Mouse (Mus musculus) lung, embryonic 16.5 days (tissue): ENCODE measurements around the gene Guca1b. TPM values are rescaled to one million over a fixed set of nuclear protein-coding genes. Genes with fewer than 3 reads are reported as not detected.
A peak's percentile ranks its signal among the peaks of the same experiment; 100 is the strongest.

Source experiments
- ATAC-seq: fragments of 200-750 bp; cut with Nextera tagmentation; 2 replicates; pipeline ENCODE4 v1.8.0; 2017; ENCODE audit warnings: low read depth, mild to moderate bottlenecking, moderate library complexity
- H3K27ac ChIP-seq: fragments of 300-500 bp; sonication (generic); 2 replicates; pipeline ENCODE4 v1.5.1; 2014; ENCODE audit warnings: mild to moderate bottlenecking, control low read depth, low read length
- H3K27me3 ChIP-seq: fragments of 300-500 bp; sonication (generic); 2 replicates; pipeline ENCODE4 v1.6.1; 2014; ENCODE audit warnings: low read depth, low read length, mixed read lengths; ENCODE audit not compliant: control insufficient read depth, insufficient read depth
- H3K36me3 ChIP-seq: fragments of 300-500 bp; sonication (generic); 2 replicates; pipeline ENCODE4 v1.6.1; 2014; ENCODE audit warnings: low read length; ENCODE audit not compliant: control insufficient read depth, insufficient read depth
- H3K4me1 ChIP-seq: fragments of 300-500 bp; sonication (generic); replicated peaks from 2 replicates; pipeline ENCODE4 v1.6.1; 2014; ENCODE audit warnings: low read length, mixed read lengths; ENCODE audit not compliant: control insufficient read depth, insufficient read depth
- H3K4me2 ChIP-seq: fragments of 300-500 bp; sonication (generic); 2 replicates; pipeline ENCODE4 v1.6.1; 2014; ENCODE audit warnings: low read depth, low read length, control low read depth
- H3K4me3 ChIP-seq: fragments of 300-500 bp; sonication (generic); 2 replicates; pipeline ENCODE4 v1.5.1; 2014; ENCODE audit warnings: mild to moderate bottlenecking, low read length, control low read depth
- H3K9ac ChIP-seq: fragments of 300-500 bp; sonication (generic); 2 replicates; pipeline ENCODE4 v1.6.1; 2014; ENCODE audit warnings: low read length, control low read depth
- H3K9me3 ChIP-seq: fragments of 300-500 bp; sonication (generic); 2 replicates; pipeline ENCODE4 v1.6.1; 2016; ENCODE audit warnings: low read length; ENCODE audit not compliant: control insufficient read depth
- WGBS: fragments of 180-500 bp; shearing (Covaris S2); extraction: QIAGEN DNeasy Blood & Tissue Kit; methylation state at CpG from one replicate; pipeline ENCODE4 v1.1.7; 2014; 5-methylcytosine and 5-hydroxymethylcytosine counted together
- polyA plus RNA-seq: library from polyadenylated mRNA; unstranded; fragments of >200 nt; fragmentation: Nextera tagmentation; extraction: Ambion mirVana; gene quantifications from 2 replicates; pipeline ENCODE4 v1.2.1, GENCODE M21; 2015

Gene Guca1b
- polyA plus RNA-seq, 1 experiment from 2014 or later: 0.68 TPM

DNA sequence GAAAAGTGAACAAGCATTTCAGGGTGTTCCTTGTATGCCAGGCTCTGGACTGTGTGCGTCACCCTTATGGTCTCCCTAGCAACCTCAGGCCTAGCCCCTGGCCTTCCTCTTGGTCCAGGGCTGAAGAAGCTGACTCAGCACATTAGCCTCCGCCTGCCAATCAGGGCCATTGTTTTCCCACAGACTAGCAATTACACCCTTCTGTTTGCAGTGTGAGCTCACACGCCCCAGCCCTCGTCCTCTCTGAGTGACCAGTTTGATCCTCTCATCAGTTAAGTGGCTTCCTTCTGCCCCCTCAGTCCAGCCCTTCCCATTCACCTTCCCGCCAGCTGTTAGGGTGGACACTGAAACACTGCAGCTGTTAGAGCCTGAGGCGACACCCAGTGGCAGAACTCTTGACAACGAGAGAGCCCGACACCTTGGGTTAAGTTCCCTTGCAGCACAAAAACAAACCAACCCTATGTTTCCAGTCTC lies 43.7 kb downstream of the Guca1b start:
- peak; percentile 88 for ATAC-seq
- 6% methylated on average over 8 of the region's 8 CpGs for WGBS
- Histone ChIP-seq H3K4me1 (peaks cover 14% of the 10 kb centered on the region), H3K9ac (peak overlapping the region; percentile 14; the same call in 1 of the 2 replicates), H3K27me3 (no peaks in the 10 kb centered on the region), H3K4me2 (peak overlapping the region; percentile 26), H3K36me3 (no peaks in the 10 kb centered on the region), H3K9me3 (no peaks in the 10 kb centered on the region), H3K27ac (no peak overlapping the region), H3K4me3 (no peak overlapping the region)

GRCm38 (mm10) chr17:47430815-47431214 lies 45.6 kb downstream of the Guca1b start:
- no peak overlapping the region for H3K4me2 ChIP-seq
- H3K9ac ChIP-seq: no peak overlapping the region
- no peak for ATAC-seq
- H3K9me3 ChIP-seq: no peaks in the 10 kb centered on the region
- 60% methylated on average over 5 of the region's 5 CpGs for WGBS
- no peak overlapping the region for H3K4me3 ChIP-seq
- H3K36me3 ChIP-seq: no peaks in the 10 kb centered on the region
- no peak overlapping the region for H3K27ac ChIP-seq
- H3K4me1 ChIP-seq: peaks cover 10% of the 10 kb centered on the region
- no peaks in the 10 kb centered on the region for H3K27me3 ChIP-seq

DNA sequence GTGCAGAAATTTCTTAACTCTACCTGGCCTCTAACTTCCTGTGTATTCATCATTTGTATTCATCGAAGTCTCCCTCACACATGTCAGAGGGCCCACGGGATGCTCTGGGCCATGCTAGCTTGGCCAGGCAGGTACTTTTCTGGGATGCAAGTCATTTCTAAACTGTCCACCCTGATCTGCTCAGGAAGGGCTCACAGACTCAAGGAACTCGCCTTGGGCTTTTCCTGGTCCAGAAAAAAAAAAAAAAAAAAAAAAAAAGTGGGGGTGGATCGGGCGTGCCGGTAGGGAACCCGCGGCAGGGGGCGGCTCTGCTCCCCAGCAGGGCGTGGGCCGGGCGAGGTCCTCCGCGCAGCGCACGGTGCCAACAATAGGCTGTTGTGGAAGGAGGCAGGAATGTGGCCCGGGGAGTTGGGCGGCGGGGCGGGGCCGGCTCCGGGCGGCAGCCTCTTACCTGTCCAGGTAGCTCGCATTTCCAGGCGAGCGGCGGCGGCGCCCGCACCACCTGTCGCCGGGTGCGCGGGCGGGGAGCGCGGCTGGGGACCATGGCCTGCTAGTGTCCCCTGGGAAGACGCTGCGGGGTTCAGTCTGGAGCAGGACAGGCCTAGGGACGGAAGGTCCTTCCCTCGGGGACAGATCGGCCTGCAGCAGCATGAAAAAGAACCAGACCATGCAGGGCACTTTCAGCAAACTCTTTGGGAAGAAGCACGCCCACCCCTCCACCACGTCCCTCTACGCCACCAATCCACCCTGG lies 51.1 kb downstream of the Guca1b start, which contains the start of gene AI661453:
Gene AI661453, plus strand, starts transcription at position 460 of the 751 bp plus-strand sequence.
- peak within 1 kb of the TSS; percentile 65 for H3K27ac ChIP-seq
- peak within 1 kb of the TSS; percentile 67 for H3K4me2 ChIP-seq
- H3K9ac ChIP-seq: peak within 1 kb of the TSS; percentile 70
- no peaks in the 10 kb centered on the region for H3K36me3 ChIP-seq
- WGBS: 1% methylated on average over 39 of the region's 45 CpGs
- peak within 1 kb of the TSS; percentile 57 for H3K4me3 ChIP-seq
- no peaks in the 10 kb centered on the region for H3K9me3 ChIP-seq
- H3K27me3 ChIP-seq: peaks cover 6% of the 10 kb centered on the region
- H3K4me1 ChIP-seq: peaks cover 23% of the 10 kb centered on the region
- peak; percentile 92 for ATAC-seq

GRCm38 (mm10) chr17:47436907-47437547 lies 51.8 kb downstream of the Guca1b start, which contains the start of gene 1700001C19Rik:
TSS of gene 1700001C19Rik (minus strand) at chr17:47437376.
- 3% methylated on average over 23 of the region's 25 CpGs for WGBS
- H3K9me3 ChIP-seq: no peaks in the 10 kb centered on the region
- peak within 1 kb of the TSS; percentile 67 for H3K4me2 ChIP-seq
- no peaks in the 10 kb centered on the region for H3K36me3 ChIP-seq
- H3K4me3 ChIP-seq: peak within 1 kb of the TSS; percentile 57
- H3K27me3 ChIP-seq: peaks cover 6% of the 10 kb centered on the region
- peak within 1 kb of the TSS; percentile 70 for H3K9ac ChIP-seq
- H3K27ac ChIP-seq: peak within 1 kb of the TSS; percentile 65
- H3K4me1 ChIP-seq: peaks cover 23% of the 10 kb centered on the region
- ATAC-seq: peak; percentile 12; the same call in 1 of the 2 replicates

DNA sequence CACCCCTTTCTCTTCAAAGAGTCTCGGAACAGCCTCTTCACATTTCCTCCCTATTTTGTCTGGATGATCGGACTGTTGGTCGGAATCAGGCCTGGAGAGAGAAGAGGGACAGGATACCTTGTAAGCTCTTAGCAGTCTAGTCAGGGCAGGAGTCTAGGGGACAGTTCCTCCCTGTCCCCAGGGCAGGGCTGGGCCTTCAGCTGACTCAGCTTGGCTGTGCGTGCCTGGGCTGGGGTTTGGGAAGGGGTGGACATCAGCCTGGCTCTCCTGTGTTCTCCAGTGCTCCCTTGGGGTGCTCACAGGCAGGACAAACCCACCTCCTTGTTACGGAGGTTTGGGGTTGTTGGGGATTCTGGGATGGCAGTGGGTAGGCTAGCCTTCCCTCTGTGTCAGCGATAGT lies 53.4 kb downstream of the Guca1b start:
- Histone ChIP-seq H3K9me3 (no peaks in the 10 kb centered on the region), H3K4me3 (peak overlapping the region; percentile 57), H3K27ac (peak overlapping the region; percentile 51), H3K36me3 (no peaks in the 10 kb centered on the region), H3K27me3 (peaks cover 6% of the 10 kb centered on the region), H3K9ac (peak overlapping the region; percentile 11), H3K4me1 (peaks cover 24% of the 10 kb centered on the region), H3K4me2 (peak overlapping the region; percentile 67)
- ATAC-seq: no peak
- 64% methylated on average over 6 of the region's 6 CpGs for WGBS

- Histone ChIP-seq H3K27ac (peak overlapping the region; percentile 51), H3K9me3 (no peaks in the 10 kb centered on the region), H3K9ac (no peak overlapping the region), H3K4me2 (peak overlapping the region; percentile 15; the same call in 1 of the 2 replicates), H3K4me1 (peaks cover 30% of the 10 kb centered on the region), H3K27me3 (peaks cover 6% of the 10 kb centered on the region), H3K4me3 (no peak overlapping the region), H3K36me3 (no peaks in the 10 kb centered on the region)
- no peak for ATAC-seq
- WGBS: 28% methylated on average over 9 of the region's 9 CpGs
Observed at GRCm38 (mm10) chr17:47439396-47440028, 54.3 kb downstream of the Guca1b start.

- Histone ChIP-seq H3K27me3 (peaks cover 6% of the 10 kb centered on the region), H3K4me1 (peaks cover 30% of the 10 kb centered on the region), H3K4me3 (no peak overlapping the region), H3K4me2 (no peak overlapping the region), H3K9ac (no peak overlapping the region), H3K27ac (no peak overlapping the region), H3K9me3 (no peaks in the 10 kb centered on the region), H3K36me3 (no peaks in the 10 kb centered on the region)
- WGBS: 26% methylated on average over 9 of the region's 9 CpGs
- no peak for ATAC-seq
Observed at GRCm38 (mm10) chr17:47440359-47440890, 55.2 kb downstream of the Guca1b start.

GRCm38 (mm10) chr17:47441296-47442051 lies 56.3 kb downstream of the Guca1b start:
- H3K27ac ChIP-seq: no peak overlapping the region
- H3K9me3 ChIP-seq: no peaks in the 10 kb centered on the region
- 64% methylated on average over 19 of the region's 19 CpGs for WGBS
- no peaks in the 10 kb centered on the region for H3K36me3 ChIP-seq
- no peak overlapping the region for H3K4me2 ChIP-seq
- no peak overlapping the region for H3K4me3 ChIP-seq
- H3K9ac ChIP-seq: no peak overlapping the region
- no peak for ATAC-seq
- H3K4me1 ChIP-seq: peaks cover 34% of the 10 kb centered on the region
- peaks cover 4% of the 10 kb centered on the region for H3K27me3 ChIP-seq
